In the genomic region with DNA sequence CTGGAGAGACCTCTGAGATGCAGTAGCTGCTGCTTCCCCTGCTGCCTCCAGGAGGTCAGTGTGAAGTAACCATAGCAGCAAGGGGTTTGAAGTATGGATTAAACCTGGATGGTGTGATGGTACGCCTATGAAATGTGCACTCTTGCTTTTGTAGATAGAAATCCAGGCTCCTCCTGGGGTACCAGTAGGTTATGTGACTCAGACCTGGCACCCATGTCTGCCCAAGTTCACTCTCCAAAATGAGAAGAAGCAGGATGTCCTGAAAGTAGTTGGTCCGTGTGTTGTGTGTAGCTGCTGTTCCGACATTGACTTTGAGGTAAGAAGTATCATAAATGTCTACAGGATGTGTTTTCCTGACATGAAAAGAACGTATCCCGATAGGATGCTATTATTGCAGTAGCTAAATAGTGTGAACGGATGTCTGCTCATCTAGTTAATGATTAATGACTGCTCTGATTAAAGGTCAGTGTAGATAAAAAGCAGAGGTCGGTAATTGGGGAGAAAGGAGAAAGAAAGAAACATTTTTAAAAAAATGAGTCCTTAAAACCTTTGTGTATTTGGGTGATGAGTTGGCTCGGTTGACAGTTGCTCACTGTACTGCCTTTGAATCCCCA, we compare ENCODE assay signal across 25 mouse cellular contexts. TPM values are rescaled to one million over a fixed set of nuclear protein-coding genes. Genes with fewer than 3 reads are reported as not detected.
DNase-seq lines count a peak whose midpoint lies in the region; ATAC-seq and TF ChIP-seq lines count a peak whose summit lies in the region.
"Had no signal": no experiment of that assay in that cellular context is flagged by ENCODE, and none has a peak within 500 bp of the region (broad histone marks: within the 10 kb centered on the region; RNA-seq: fewer than 3 reads in every experiment).

No protein-coding gene starts in this region.

- H3K4me3 ChIP-seq in liver, adult 2 months (ENCODE audit: insufficient read depth, low read depth, low read length): no peak overlapping the region
- no peak overlapping the region for H3K4me3 ChIP-seq in liver, embryonic 12.5 days
- H3K4me3 ChIP-seq: embryonic facial prominence, embryonic 10.5 days; forebrain, embryonic 15.5 days; hindbrain, embryonic 10.5 days had no signal

- no peaks in the 10 kb centered on the region for H3K27me3 ChIP-seq in liver, adult 2 months (ENCODE audit: control insufficient read depth, insufficient read depth, low read length)
- H3K27me3 ChIP-seq in liver, embryonic 12.5 days (replicated peaks): no peaks in the 10 kb centered on the region
- H3K27me3 ChIP-seq: forebrain, embryonic 15.5 days; Patski had no signal

- H3K4me2 ChIP-seq in liver, embryonic 12.5 days: no peak overlapping the region
- H3K4me2 ChIP-seq: forebrain, embryonic 15.5 days had no signal

- WGBS in liver, adult 2 months: 15% methylated on average over 8 of the region's 8 CpGs
- 71% methylated on average over 8 of the region's 8 CpGs for WGBS in liver, embryonic 12.5 days (ENCODE audit: insufficient replicate concordance)

- ATAC-seq in liver, embryonic 12.5 days: peak; percentile 28; the same call in 1 of the 2 replicates
- ATAC-seq: forebrain, embryonic 15.5 days; hindbrain, postnatal 0 days; midbrain, embryonic 16.5 days; Patski had no signal

- H3K79me2 ChIP-seq in liver, adult 2 months (ENCODE audit: control insufficient read depth, insufficient read depth, low read length): peaks cover 2% of the 10 kb centered on the region; the same call in 1 of the 2 replicates

- H3K9ac ChIP-seq in liver, adult 2 months (ENCODE audit: low read depth, low read length): no peak overlapping the region
- no peak overlapping the region for H3K9ac ChIP-seq in liver, embryonic 12.5 days
- H3K9ac ChIP-seq: forebrain, embryonic 15.5 days had no signal

- H3K36me3 ChIP-seq in liver, adult 2 months (ENCODE audit: control insufficient read depth, insufficient read depth, low read length): peaks cover 9% of the 10 kb centered on the region; the same call in 1 of the 2 replicates
- peaks cover 47% of the 10 kb centered on the region for H3K36me3 ChIP-seq in liver, embryonic 12.5 days
- H3K36me3 ChIP-seq: forebrain, embryonic 15.5 days had no signal

- peak overlapping the region; percentile 93 for H3K27ac ChIP-seq in liver, adult 2 months (replicated peaks; ENCODE audit: insufficient read depth, low read depth, low read length)
- 0 out of 2 replicates have a peak overlapping the region, but pooled peaks have one; percentile 14 for H3K27ac ChIP-seq in liver, embryonic 12.5 days
- H3K27ac ChIP-seq: embryonic facial prominence, embryonic 10.5 days; forebrain, embryonic 15.5 days; hindbrain, embryonic 10.5 days; hindbrain, postnatal 0 days had no signal

- DNase-seq in heart, adult 11 months: peak; percentile 82
- DNase-seq in heart, postnatal 4 days: no peak
- peak; percentile 90 for DNase-seq in liver, adult 2 months (ENCODE audit: extremely low read depth, low read depth, low spot score)
- no peak for DNase-seq in liver
- DNase-seq in yolk sac, embryonic 10.5 days (ENCODE audit: low spot score): peak; percentile 33
- no peak for DNase-seq in left cerebral cortex, adult 11 months (ENCODE audit: low spot score)
- DNase-seq in lung, postnatal 4 days: no peak
- DNase-seq: adrenal gland, postnatal 10 days; cerebellum, adult 9-10 months; gastrocnemius, postnatal 36 days; kidney, postnatal 4 days; lung, postnatal 10 days; retina, postnatal 1 day had no signal

- TF ChIP-seq CTCF in liver, adult 2 months (IDR thresholded peaks at IDR 0.05; ENCODE audit: low read depth, low read length): no peak

- no peak for TF ChIP-seq POLR2A in liver, adult 2 months (IDR thresholded peaks at IDR 0.05; ENCODE audit: extremely low read depth, insufficient read depth, low read length)

- no peaks in the 10 kb centered on the region for H3K9me3 ChIP-seq in liver, embryonic 12.5 days (replicated peaks)
- H3K9me3 ChIP-seq: embryonic facial prominence, embryonic 10.5 days; forebrain, embryonic 15.5 days; hindbrain, embryonic 10.5 days had no signal

- H3K4me1 ChIP-seq in liver, adult 2 months (ENCODE audit: control insufficient read depth, insufficient read depth, low read length): peaks cover 16% of the 10 kb centered on the region
- H3K4me1 ChIP-seq in liver, embryonic 12.5 days: peaks cover 9% of the 10 kb centered on the region
- H3K4me1 ChIP-seq: embryonic facial prominence, embryonic 10.5 days; forebrain, embryonic 15.5 days had no signal

RNA-seq across cellular contexts. Expression of a gene that starts 8.7 kb away (rescaled TPM):
- total RNA-seq in heart, postnatal 4 days (2021): 10 to 100 TPM; 16.5 to 18.3 TPM
- total RNA-seq in liver, adult 2 months (2014; rRNA removed): 27.4 and 51.6 TPM in 2 replicates
- 13.6 and 13.9 TPM in 2 replicates for polyA plus RNA-seq in liver, adult 2 months (2012; rRNA removed)
- 0.38 and 0.76 TPM in 2 replicates for polyA plus RNA-seq in liver, embryonic 12.5 days (2016; fragmentation: Nextera tagmentation; extraction: Ambion mirVana)
- total RNA-seq: common myeloid progenitor, adult 5-6 weeks had no signal

RNA-seq across cellular contexts. Expression of a gene that starts 17.1 kb away (rescaled TPM):
- 10 to 100 TPM; 15.2 TPM for total RNA-seq in heart, postnatal 4 days (2021)
- 13.5 and 18.3 TPM in 2 replicates for total RNA-seq in liver, adult 2 months (2014; rRNA removed)
- 7.1 and 9.9 TPM in 2 replicates for polyA plus RNA-seq in liver, adult 2 months (2012; rRNA removed)
- polyA plus RNA-seq in liver, embryonic 12.5 days (2016; fragmentation: Nextera tagmentation; extraction: Ambion mirVana): 23.1 and 23.8 TPM in 2 replicates

RNA-seq across cellular contexts. Expression of a gene that starts 42.5 kb away (rescaled TPM):
- not detected for total RNA-seq in heart, postnatal 4 days (2021)
- not detected in 2 replicates for total RNA-seq in liver, adult 2 months (2014; rRNA removed)
- not detected in 2 replicates for polyA plus RNA-seq in liver, adult 2 months (2012; rRNA removed)
- polyA plus RNA-seq in liver, embryonic 12.5 days (2016; fragmentation: Nextera tagmentation; extraction: Ambion mirVana): not detected in 2 replicates
- total RNA-seq: adrenal gland, postnatal 10 days; common myeloid progenitor, adult 5-6 weeks; gastrocnemius, postnatal 36 days; hindbrain, postnatal 0 days; layer of hippocampus, postnatal 10 days; left cerebral cortex, postnatal 10 days had no signal
- polyA plus RNA-seq: embryonic facial prominence, embryonic 10.5 days; forebrain, embryonic 15.5 days; heart, embryonic 16.5 days; hindbrain, embryonic 10.5 days; hindbrain, postnatal 0 days; limb, embryonic 14.5 days; midbrain, embryonic 16.5 days; Patski had no signal

Comparison
In these comparisons a context has a peak if more than half of its experiments do, and no peak if none do; other contexts are left out.
1. DNase-seq: peak in heart, adult 11 months (single experiment), liver, adult 2 months (single experiment) and yolk sac, embryonic 10.5 days (single experiment); none in heart, postnatal 4 days (single experiment), liver (single experiment), left cerebral cortex, adult 11 months (single experiment) and lung, postnatal 4 days (0 of 2).